Mouse (Mus musculus) T-helper 1 cell (primary cell): ENCODE measurements at regions not wholly inside any gene's neighbourhood (a gene's known extent, or its start where the extent isn't known, plus 50 kb on each side); places are given as distances from the start of the nearest gene placed in this dataset.

Experiments
- in situ Hi-C: fragments of 300-600 bp; cut with MboI, MseI; formaldehyde crosslinking; loops from one replicate; pipeline ENCODE4 v1.15.1; 2025; ENCODE audit warnings: high pct_unique_total_duplicates

DNA sequence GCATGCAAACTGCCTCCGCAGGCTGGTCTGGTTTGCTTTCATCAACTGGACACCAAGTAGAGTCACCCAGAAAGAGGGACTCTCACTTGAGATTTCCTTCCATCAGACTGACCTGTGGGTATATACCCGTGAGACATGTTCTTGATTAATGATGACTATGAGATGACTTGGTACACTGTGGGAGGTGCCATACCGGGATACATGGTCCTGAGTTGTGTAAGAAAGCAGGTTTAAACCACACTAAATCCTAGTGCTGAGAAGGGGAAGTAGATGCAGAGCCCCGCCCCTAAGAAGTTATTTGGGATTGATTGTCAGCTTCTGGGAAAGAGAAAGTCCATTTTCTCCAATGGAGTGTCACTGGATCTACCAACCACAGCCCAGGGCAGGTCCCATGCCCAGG is 196.2 kb upstream of the Bcl6 start:
- in situ Hi-C loops = no loop called here

DNA sequence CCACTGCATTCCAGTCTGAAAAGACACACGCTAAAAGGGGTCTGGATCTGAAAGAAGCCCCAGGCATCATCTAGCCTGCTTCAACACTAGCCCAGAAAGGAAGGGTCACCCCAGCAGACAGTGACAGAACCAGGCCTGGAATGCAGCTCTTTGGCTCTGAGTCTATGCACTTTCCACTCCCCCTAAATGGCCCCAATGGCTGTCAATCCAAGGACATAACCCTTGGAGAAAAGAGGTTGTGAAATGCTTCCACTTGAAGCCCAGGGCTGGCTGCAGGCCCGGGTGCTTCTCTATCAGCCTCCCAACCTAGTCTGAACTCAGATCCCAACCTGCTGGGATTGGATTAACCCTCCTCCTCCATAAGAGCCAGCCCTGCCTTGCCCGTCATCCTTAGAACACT is 194.6 kb upstream of the Bcl6 start:
- in situ Hi-C loops = no loop called here

GRCm38 (mm10) chr16:24181388-24181787 is 192.7 kb upstream of the Bcl6 start:
- in situ Hi-C loops = no loop called here

DNA sequence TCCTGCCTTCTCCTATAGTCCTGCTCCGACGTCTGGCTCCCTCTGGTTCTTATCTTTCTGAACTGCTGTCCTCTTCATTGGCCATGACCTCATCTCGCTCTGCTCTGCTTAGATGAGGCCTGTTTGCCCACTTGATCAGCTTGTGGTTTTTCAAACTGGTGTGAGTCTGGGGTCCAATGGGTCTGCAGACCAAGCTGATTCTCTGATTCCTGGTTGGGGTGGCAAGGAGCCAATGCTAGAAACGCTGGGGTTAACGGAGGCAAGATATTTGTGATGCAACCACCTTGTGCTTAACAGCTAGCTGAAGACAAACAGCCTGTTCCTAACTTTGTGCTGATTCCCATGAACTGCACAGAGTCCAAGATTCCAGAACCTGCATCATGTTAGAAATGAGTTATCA is 192.0 kb upstream of the Bcl6 start:
- in situ Hi-C loops = no loop called here

DNA sequence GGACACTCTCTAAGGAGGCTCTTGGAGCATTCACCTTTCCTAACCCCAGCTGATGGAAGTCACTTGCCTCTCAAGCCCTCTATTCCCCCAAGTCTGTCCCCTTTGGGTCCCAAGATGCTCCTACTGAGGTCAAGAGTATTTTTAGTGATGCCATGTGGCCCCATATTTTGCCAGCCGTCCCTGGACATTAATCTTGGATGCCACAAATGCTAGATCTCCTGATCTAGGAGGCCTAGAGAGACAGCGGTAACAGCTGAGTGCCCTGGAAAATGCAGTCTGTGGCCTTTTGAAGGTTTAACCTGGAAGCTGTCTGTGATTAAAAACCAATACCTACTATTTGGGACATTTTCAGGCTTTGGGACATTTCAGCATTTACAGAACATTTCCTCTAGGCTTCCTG is 188.9 kb upstream of the Bcl6 start:
- in situ Hi-C loops = no loop called here

DNA sequence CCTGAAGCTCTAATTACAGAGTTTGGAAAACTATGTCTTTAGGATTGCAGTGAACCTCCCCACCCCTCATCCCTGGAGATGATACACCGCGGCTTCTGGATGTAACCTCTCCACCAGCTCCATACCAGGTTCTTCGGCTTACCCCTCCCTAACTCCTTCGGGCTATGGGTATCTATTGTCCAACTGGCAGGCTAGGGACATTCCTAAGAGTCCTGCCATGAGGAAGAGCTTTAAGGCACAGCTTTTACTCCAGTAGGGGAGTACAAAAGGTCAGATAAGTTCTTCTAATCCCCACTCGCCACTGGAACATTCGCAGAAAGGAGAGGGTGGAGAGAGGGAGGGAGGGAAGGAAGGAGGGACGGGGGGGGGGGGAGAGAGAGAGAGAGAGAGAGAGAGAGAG is 188.5 kb upstream of the Bcl6 start:
- in situ Hi-C loops = no loop called here

GRCm38 (mm10) chr16:24176057-24176456 is 187.4 kb upstream of the Bcl6 start:
- in situ Hi-C loops = no loop called here

DNA sequence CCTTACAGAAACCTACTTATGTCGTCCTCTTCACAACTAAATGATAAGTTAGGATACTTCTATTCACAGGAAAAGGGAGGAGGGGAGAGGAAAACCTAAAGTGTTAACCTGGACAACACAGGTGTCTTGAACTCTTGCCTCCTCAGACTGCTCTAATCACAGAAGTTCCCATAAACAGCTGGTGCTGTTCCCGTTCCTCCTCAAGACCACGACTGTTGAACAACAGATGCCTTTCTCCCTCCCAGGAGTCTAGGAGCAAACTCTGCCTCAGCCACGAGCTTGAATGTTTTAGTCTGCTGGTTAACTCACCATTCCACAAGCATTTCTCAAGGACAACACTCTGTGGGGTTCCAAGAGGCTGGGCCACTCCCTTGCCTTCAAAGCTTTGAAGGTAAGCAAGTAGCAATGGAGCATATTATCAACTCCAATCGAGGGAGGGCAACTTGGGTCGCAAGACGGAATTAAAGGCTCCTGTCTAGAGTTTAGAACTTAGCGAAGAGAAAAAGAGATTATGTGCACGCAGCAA is 186.6 kb upstream of the Bcl6 start:
- in situ Hi-C loops = no loop called here

GRCm38 (mm10) chr16:24174595-24174994 is 185.9 kb upstream of the Bcl6 start:
- in situ Hi-C loops = loop anchor here (25.0 kb wide), 1 partner anchor 1088 kb away; no protein-coding TSS in a partner anchor

GRCm38 (mm10) chr16:24173783-24174518 is 185.3 kb upstream of the Bcl6 start:
- in situ Hi-C loops = loop anchor here (25.0 kb wide), 1 partner anchor 1088 kb away; no protein-coding TSS in a partner anchor

- in situ Hi-C loops = loop anchor here (25.0 kb wide), 1 partner anchor 1090 kb away; no protein-coding TSS in a partner anchor
These were observed 184.0 kb upstream of the Bcl6 start for GRCm38 (mm10) chr16:24172653-24173052.

DNA sequence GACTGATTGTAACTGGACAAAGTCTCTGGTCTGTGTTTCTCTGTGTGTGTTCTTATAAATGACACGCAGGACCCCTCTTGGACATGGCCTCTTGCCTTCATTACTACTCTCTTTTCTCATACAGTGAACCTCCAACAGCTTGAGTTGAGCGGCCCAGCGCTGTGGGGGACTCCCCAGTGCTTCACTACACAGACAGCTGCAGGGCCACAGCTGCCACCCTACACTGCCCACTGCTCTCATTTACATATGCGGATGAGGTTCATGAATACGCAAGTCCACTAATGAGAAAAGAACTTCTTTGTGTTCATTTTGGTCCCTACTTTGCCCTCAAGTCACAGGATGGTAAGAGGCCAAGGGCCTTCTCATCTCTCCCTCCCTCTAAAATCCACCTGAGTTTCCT is 183.4 kb upstream of the Bcl6 start:
- in situ Hi-C loops = loop anchor here (25.0 kb wide), 1 partner anchor 1090 kb away; no protein-coding TSS in a partner anchor

DNA sequence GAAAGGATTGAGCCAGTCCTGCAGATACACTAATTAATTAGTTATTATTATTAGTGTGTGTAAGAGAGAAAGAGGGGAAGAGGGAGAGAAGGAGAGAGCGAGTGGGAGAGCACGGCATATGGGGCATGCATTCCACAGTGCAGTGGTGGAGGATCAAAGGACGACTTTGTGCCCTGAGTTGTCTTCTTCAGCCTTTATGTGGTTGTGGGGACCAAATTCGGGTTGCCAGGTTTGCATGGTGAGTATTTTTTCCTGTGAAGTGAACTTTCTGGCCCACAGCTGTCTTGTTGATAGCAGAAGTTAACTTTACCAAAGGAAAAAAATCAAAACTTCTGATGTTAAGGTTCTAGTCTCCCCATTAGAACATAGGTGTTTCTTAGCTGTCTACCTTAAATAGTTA is 182.5 kb upstream of the Bcl6 start:
- in situ Hi-C loops = loop anchor here (25.0 kb wide), 1 partner anchor 1091 kb away; no protein-coding TSS in a partner anchor

DNA sequence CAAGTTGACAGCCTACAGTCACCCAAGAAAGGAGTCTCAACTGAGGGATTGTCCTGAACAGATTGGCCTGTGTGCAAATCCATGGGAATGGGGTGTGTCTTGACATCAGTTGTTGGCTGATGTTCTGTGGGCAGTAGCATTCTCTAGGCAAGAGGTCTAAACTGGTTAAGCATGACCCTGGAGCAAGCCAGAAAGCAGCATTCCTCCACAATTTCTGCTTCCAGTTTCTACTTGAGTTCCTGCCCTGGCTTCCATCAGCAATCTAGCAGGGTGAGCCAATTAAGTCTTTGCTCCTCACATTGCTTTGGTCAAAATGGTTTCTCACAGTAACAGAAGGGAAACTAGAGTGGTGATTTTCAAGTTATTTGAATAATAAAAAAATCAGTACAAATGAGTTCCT is 177.8 kb upstream of the Bcl6 start:
- in situ Hi-C loops = loop anchor here (10.0 to 25.0 kb wide), 3 partner anchors 458 to 1096 kb away; no protein-coding TSS in a partner anchor

DNA sequence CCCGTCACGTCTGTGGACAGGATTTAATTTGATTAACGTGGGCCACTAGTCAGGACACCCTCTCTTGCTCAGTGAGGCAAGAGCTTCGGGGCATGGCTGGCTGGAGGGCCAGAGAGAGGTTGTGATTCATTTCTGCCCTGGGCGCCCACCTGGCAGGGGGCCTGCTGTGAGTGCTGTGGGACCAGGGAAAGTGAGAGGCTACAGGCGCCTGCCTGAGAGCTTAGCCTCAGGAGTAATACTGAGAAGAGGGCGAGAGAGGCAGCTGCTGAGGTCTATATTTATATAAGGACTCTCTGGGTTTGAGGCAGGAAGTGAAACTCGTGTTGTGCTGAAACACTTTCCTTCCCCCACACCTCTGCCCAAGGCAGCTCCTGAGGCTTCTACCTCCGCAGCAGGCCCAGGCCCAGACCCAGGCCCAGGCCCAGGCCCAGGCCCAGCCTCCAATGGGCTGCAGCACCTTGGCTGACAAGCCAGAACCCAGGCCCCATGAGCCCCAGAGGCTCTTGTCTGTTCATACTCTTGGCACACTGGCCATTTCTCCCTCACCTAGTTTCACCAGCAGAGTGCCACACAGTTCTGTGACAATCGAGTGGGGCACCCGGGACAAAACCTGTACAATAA is 176.9 kb upstream of the Bcl6 start:
- in situ Hi-C loops = loop anchor here (10.0 to 25.0 kb wide), 3 partner anchors 459 to 1097 kb away; no protein-coding TSS in a partner anchor

DNA sequence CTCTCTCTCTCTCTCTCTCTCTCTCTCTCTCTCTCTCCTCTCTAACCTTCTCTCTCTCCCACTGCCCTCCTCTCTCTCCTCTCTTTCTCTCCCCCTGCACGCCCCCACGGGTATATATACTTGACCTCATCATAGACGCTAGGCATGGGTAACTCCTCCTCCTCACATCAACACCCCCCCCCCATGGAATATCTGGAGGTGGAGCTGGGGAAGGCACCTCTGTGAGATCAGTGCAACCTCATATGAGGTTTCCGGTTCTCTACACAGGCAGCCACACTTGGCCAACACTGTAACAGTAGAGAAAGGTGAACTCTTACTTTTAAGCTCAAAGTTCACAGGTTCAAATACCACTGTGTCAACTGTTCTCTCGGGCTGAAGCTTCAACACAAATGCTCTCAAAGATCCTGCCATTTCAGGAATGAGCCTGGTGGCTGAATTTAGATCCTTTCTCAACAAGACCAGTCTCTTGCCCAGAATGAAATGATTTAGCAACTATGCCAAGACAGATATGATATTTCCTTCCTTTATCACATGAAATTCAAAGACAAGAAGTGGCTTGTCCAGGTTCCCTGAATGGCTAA is 172.1 kb upstream of the Bcl6 start:
- in situ Hi-C loops = loop anchor here (5.0 to 25.0 kb wide), 4 partner anchors 173 to 1102 kb away; partner anchors contain the start of genes Bcl6 and Gm37419

GRCm38 (mm10) chr16:24159336-24159735 is 170.7 kb upstream of the Bcl6 start:
- in situ Hi-C loops = loop anchor here (5.0 to 25.0 kb wide), 2 partner anchors 348 to 1103 kb away; no protein-coding TSS in a partner anchor

GRCm38 (mm10) chr16:24157753-24158152 is 169.1 kb upstream of the Bcl6 start:
- in situ Hi-C loops = loop anchor here (5.0 to 25.0 kb wide), 2 partner anchors 350 to 1105 kb away; no protein-coding TSS in a partner anchor

DNA sequence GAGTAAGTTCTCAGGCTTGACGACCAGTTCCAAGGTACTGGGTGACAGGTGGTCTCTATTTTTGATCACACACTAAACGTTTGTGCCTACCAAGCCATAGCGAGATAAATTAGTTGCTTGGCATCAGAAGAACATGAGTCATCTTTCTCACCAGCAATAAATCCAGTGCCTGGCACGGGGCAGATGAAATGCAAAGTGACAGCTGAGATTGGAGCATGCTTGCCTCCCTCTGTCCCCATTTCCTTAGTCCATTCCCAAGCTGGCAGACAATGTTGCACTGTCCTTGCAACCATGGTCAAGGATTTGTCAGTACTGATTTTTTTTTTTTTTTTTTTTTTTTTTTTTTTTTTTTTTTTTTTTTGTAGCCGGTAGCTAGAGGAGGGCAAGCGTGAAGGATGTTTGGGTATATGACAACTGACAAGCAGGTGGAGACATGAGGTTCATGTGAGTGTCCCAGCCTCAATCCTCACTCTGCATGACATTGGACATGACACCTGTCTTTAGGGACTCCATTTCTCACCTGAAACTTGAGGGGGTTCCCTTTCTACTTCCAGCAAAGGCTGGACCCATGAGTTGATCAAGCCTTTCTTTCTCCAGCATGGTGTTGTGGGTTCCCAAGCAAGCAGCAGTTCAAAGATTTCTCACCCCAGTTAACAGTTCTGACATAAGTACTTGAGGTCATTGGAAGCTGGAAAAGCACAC is 168.2 kb upstream of the Bcl6 start:
- in situ Hi-C loops = loop anchor here (5.0 to 25.0 kb wide), 2 partner anchors 350 to 1105 kb away; no protein-coding TSS in a partner anchor

GRCm38 (mm10) chr16:24154816-24155357 is 166.2 kb upstream of the Bcl6 start:
- in situ Hi-C loops = loop anchor here (5.0 to 25.0 kb wide), 2 partner anchors 352 to 1107 kb away; no protein-coding TSS in a partner anchor

GRCm38 (mm10) chr16:24153943-24154342 is 165.3 kb upstream of the Bcl6 start:
- in situ Hi-C loops = loop anchor here (25.0 kb wide), 1 partner anchor 1108 kb away; no protein-coding TSS in a partner anchor
